Mouse (Mus musculus) hindbrain, embryonic 13.5 days (tissue): Measurements from ENCODE around the gene Xylt2. TPM values are rescaled to one million over a fixed set of nuclear protein-coding genes. Genes with fewer than 3 reads are reported as not detected.
A peak's percentile ranks its signal among the peaks of the same experiment; 100 is the strongest.

Source experiments
- ATAC-seq: fragments of 200-750 bp; cut with Nextera tagmentation; 2 replicates; pipeline ENCODE4 v1.8.0; 2017; ENCODE audit warnings: moderate TSS enrichment; ENCODE audit not compliant: low FRiP score
- H3K27ac ChIP-seq: fragments of 300-500 bp; sonication (generic); 2 replicates; pipeline ENCODE4 v1.5.1; 2015; ENCODE audit warnings: inconsistent platforms, mild to moderate bottlenecking, moderate library complexity
- H3K27me3 ChIP-seq: fragments of 300-500 bp; sonication (generic); 2 replicates; pipeline ENCODE4 v1.6.1; 2015; ENCODE audit warnings: mild to moderate bottlenecking, inconsistent platforms
- H3K36me3 ChIP-seq: fragments of 300-500 bp; sonication (generic); 2 replicates; pipeline ENCODE4 v1.6.1; 2015; ENCODE audit warnings: mild to moderate bottlenecking, inconsistent platforms
- H3K4me1 ChIP-seq: fragments of 300-500 bp; sonication (generic); replicated peaks from 2 replicates; pipeline ENCODE4 v1.6.1; 2015; ENCODE audit warnings: inconsistent platforms
- H3K4me2 ChIP-seq: fragments of 300-500 bp; sonication (generic); 2 replicates; pipeline ENCODE4 v1.6.1; 2015; ENCODE audit warnings: inconsistent platforms, mild to moderate bottlenecking, moderate library complexity
- H3K4me3 ChIP-seq: fragments of 300-500 bp; sonication (generic); 2 replicates; pipeline ENCODE4 v1.5.1; 2015; ENCODE audit warnings: mild to moderate bottlenecking, inconsistent platforms
- H3K9ac ChIP-seq: fragments of 300-500 bp; sonication (generic); 2 replicates; pipeline ENCODE4 v1.6.1; 2015; ENCODE audit warnings: mild to moderate bottlenecking, inconsistent platforms
- H3K9me3 ChIP-seq: fragments of 300-500 bp; sonication (generic); 2 replicates; pipeline ENCODE4 v1.6.1; 2016; ENCODE audit warnings: inconsistent platforms
- WGBS: fragments of 180-500 bp; shearing (Covaris S2); methylation state at CpG from one replicate; pipeline ENCODE4 v1.1.7; 2015; 5-methylcytosine and 5-hydroxymethylcytosine counted together
- polyA plus RNA-seq: library from polyadenylated mRNA; unstranded; fragments of >200 nt; fragmentation: Nextera tagmentation; extraction: Ambion mirVana; gene quantifications from 2 replicates; pipeline ENCODE4 v1.2.1, GENCODE M21; 2015

The Xylt2 gene
- polyA plus RNA-seq, 1 experiment from 2014 or later: 12.2 TPM

DNA sequence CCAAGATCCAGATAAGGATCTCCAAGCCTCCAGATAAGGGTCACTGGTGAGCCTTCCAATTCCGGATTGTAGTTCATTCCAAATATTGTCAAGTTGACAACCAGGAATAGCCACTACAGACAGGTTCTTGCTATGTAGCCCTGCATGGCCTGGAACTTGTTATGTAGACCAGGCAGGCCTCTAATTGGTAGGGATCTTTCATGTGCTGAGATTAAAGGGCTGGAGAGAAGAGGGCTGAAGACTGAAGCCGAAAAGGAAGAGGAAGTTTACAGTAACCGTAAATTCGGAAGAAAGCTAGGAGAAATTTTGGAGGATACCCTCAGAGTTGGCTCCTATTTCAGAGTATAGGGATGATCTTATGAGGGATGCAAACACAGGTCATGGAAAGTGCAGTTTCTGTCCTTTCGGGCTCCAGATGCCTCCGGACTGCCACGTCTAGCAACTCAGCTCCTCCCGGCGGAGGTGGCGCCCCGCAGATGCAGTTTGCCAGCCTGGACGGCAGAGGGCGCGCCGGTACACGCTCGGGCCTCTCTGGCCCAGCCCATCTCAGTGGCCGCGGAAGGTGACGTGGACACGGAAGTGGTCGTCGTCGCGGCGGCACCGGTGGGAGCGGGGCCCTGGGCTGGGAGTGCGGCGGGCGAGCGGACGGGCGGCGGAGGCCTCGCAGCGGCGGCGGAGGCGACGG lies 48.0 kb downstream of the Xylt2 start, which contains the start of gene Lrrc59:
Gene Lrrc59 (plus strand): TSS at position 569 of the 685 bp plus-strand sequence.
- WGBS: 7% methylated on average over 41 of the region's 41 CpGs
- H3K9ac ChIP-seq: peak within 1 kb of the TSS; percentile 93
- peaks cover 25% of the 10 kb centered on the region for H3K36me3 ChIP-seq
- no peaks in the 10 kb centered on the region for H3K9me3 ChIP-seq
- H3K27ac ChIP-seq: peak within 1 kb of the TSS; percentile 73
- H3K4me2 ChIP-seq: peak within 1 kb of the TSS; percentile 97
- no peaks in the 10 kb centered on the region for H3K27me3 ChIP-seq
- ATAC-seq: peak; percentile 94
- H3K4me3 ChIP-seq: peak within 1 kb of the TSS; percentile 97
- H3K4me1 ChIP-seq: peaks cover 17% of the 10 kb centered on the region

DNA sequence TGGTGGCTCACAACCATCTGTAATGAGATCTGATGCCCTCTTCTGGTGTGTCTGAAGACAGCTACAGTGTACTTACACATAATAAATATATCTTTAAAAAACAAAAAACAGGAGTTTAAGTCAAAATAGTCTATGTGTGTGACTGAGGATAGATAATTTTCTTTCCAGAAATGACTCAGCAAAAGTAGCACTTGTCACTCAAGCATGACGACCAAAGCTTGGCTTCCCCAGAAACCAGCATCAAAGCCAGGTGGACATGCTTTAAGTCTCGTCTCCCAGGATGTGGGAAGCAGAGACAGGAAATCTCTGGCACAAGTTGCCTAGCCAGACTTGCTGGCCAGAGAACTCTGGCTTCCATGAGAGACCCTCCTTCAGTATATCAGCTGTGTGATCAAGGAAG lies 55.2 kb downstream of the Xylt2 start:
- H3K4me2 ChIP-seq: no peak overlapping the region
- H3K4me3 ChIP-seq: no peak overlapping the region
- ATAC-seq: no peak
- H3K36me3 ChIP-seq: no peaks in the 10 kb centered on the region
- H3K27me3 ChIP-seq: no peaks in the 10 kb centered on the region
- H3K27ac ChIP-seq: no peak overlapping the region
- WGBS: 83% methylated on average over 2 of the region's 2 CpGs
- H3K4me1 ChIP-seq: no peaks in the 10 kb centered on the region
- no peaks in the 10 kb centered on the region for H3K9me3 ChIP-seq
- no peak overlapping the region for H3K9ac ChIP-seq

GRCm38 (mm10) chr11:94621458-94621852 lies 55.9 kb downstream of the Xylt2 start:
- ATAC-seq: no peak

DNA sequence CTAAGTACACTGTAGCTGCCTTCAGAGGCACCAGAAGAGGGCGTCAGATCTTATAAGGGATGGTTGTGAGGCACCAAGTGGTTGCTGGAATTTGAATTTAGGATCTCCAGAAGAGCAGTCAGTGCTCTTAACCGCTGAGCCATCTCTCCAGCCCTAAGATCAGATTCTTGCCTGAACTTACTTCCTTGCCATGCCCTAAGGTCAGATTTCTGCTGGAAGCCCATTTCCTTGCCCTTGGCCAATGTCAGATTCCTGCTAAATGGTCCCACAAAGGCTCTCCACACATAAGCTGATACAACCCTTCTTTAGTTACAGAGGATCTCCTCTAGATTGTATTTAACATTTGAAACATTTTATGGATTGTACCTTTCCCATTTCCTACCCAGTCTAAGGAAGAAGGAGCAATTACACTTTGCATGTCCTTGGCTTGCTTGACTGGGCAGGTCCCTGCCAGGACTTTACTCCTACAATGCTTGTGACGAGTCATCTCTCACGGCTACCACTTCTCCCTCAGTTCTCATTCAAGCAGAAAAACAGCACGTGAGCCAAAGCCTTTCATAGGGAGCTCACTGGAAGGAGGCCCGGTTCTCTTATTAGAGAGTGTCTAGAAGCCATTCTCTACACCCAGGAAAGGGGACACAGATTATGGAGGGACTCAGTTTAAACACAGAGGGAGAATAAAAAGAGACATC lies 56.4 kb downstream of the Xylt2 start:
- H3K4me2 ChIP-seq: no peak overlapping the region
- H3K36me3 ChIP-seq: no peaks in the 10 kb centered on the region
- H3K27ac ChIP-seq: no peak overlapping the region
- no peak overlapping the region for H3K4me3 ChIP-seq
- 54% methylated on average over 6 of the region's 6 CpGs for WGBS
- ATAC-seq: no peak
- no peaks in the 10 kb centered on the region for H3K9me3 ChIP-seq
- H3K4me1 ChIP-seq: no peaks in the 10 kb centered on the region
- no peaks in the 10 kb centered on the region for H3K27me3 ChIP-seq
- H3K9ac ChIP-seq: no peak overlapping the region

More at GRCm38 (mm10) chr11:94621458-94621852, 55.9 kb downstream of the Xylt2 start:
- no peaks in the 10 kb centered on the region for H3K9me3 ChIP-seq
- no peak overlapping the region for H3K4me3 ChIP-seq
- H3K9ac ChIP-seq: no peak overlapping the region
- no peak overlapping the region for H3K27ac ChIP-seq
- no peak overlapping the region for H3K4me2 ChIP-seq
- H3K27me3 ChIP-seq: no peaks in the 10 kb centered on the region
- H3K4me1 ChIP-seq: no peaks in the 10 kb centered on the region
- H3K36me3 ChIP-seq: no peaks in the 10 kb centered on the region

- no peak for ATAC-seq
- WGBS: 96% methylated on average over 2 of the region's 2 CpGs
Measured at GRCm38 (mm10) chr11:94617646-94618045, 59.7 kb downstream of the Xylt2 start.

DNA sequence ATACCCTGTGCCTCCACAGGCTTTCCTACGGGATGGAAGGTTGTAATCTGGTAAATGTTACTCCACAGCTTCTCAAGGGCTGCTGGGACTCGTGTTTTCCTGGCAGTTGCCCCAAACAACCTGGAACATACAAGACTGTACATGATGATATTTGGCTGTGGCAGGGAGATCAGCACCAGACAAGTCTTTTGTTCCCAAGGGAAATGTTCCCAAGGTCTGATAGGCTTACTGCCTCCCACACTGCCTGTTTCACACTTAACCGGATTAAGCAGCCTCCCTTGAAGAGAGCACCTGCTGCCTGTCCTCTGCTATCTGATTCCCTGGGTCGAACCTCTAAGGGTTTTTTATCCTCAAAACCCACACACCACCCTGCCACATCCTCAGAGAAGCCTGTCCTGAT lies 61.8 kb downstream of the Xylt2 start:
- H3K4me3 ChIP-seq: no peak overlapping the region
- 0 out of 2 replicates have a peak, but pooled peaks cover 2% of the 10 kb centered on the region for H3K27me3 ChIP-seq
- no peak overlapping the region for H3K9ac ChIP-seq
- no peak overlapping the region for H3K27ac ChIP-seq
- H3K36me3 ChIP-seq: no peaks in the 10 kb centered on the region
- no peaks in the 10 kb centered on the region for H3K9me3 ChIP-seq
- no peak for ATAC-seq
- no peaks in the 10 kb centered on the region for H3K4me1 ChIP-seq
- WGBS: 39% methylated on average over 4 of the region's 4 CpGs
- no peak overlapping the region for H3K4me2 ChIP-seq

More at GRCm38 (mm10) chr11:94617646-94618045, 59.7 kb downstream of the Xylt2 start:
- no peak overlapping the region for H3K9ac ChIP-seq
- H3K4me3 ChIP-seq: no peak overlapping the region
- H3K9me3 ChIP-seq: no peaks in the 10 kb centered on the region
- H3K4me2 ChIP-seq: no peak overlapping the region
- 0 out of 2 replicates have a peak, but pooled peaks cover 2% of the 10 kb centered on the region for H3K27me3 ChIP-seq
- H3K36me3 ChIP-seq: no peaks in the 10 kb centered on the region
- no peak overlapping the region for H3K27ac ChIP-seq
- no peaks in the 10 kb centered on the region for H3K4me1 ChIP-seq

DNA sequence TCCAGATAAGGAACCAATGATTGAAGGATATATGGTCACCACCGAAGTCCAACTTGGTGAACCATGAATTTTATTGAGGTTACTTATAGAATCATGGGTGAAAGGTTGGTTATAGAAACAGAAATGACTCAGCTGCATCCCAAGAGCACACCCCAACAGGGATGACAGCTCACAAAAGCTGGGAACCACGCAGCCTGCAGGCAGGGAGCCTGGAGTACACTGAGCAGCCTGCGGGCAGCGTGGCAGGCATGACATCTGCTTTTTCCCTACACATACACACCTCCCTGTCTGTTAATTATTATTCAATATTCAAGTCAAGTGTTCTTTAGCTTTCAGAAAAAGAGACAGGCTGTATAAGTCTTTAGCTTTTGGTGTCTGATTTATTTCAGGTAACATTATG lies 62.7 kb downstream of the Xylt2 start:
- ATAC-seq: no peak
- Histone ChIP-seq H3K36me3 (no peaks in the 10 kb centered on the region), H3K4me1 (no peaks in the 10 kb centered on the region), H3K9ac (no peak overlapping the region), H3K4me3 (no peak overlapping the region), H3K27ac (no peak overlapping the region), H3K4me2 (no peak overlapping the region), H3K27me3 (0 out of 2 replicates have a peak, but pooled peaks cover 2% of the 10 kb centered on the region), H3K9me3 (no peaks in the 10 kb centered on the region)
- WGBS: 76% methylated on average over 4 of the region's 4 CpGs

Other genes with a start within 250 kb of the Xylt2 start
- 13.6 and 14.2 TPM in 2 replicates for gene Cacna1g, start 203.3 kb downstream of the Xylt2 start, polyA plus RNA-seq
- gene Spata20, start 191.3 kb downstream of the Xylt2 start, polyA plus RNA-seq: 0.17 and 0.56 TPM in 2 replicates
- 0.44 and 0.90 TPM in 2 replicates for gene Epn3, start 177.5 kb downstream of the Xylt2 start, polyA plus RNA-seq
- 3.2 and 3.8 TPM in 2 replicates for gene Mycbpap, start 155.8 kb downstream of the Xylt2 start, polyA plus RNA-seq
- 4.7 and 5.1 TPM in 2 replicates for gene Rsad1, start 128.3 kb downstream of the Xylt2 start, polyA plus RNA-seq
- gene Chad, start 112.5 kb downstream of the Xylt2 start, polyA plus RNA-seq: 0.32 and 0.38 TPM in 2 replicates
- gene Acsf2, start 75.6 kb downstream of the Xylt2 start, polyA plus RNA-seq: 1.6 and 1.7 TPM in 2 replicates
- 155 and 163 TPM in 2 replicates for gene Lrrc59, start 47.7 kb downstream of the Xylt2 start, polyA plus RNA-seq
- 144 and 152 TPM in 2 replicates for gene Mrpl27, start 23.7 kb downstream of the Xylt2 start, polyA plus RNA-seq
- 6.2 and 6.4 TPM in 2 replicates for gene Eme1, start 23.6 kb downstream of the Xylt2 start, polyA plus RNA-seq
- 0.09 and 0.12 TPM in 2 replicates for gene Gm11541, start 27.0 kb upstream of the Xylt2 start, polyA plus RNA-seq
- 0.14 TPM in 1 of 2 replicates, not detected in the other for gene Cdc34b, start 64.3 kb upstream of the Xylt2 start, polyA plus RNA-seq
- gene Tmem92, start 105.2 kb upstream of the Xylt2 start, polyA plus RNA-seq: not detected in 2 replicates